Mouse (Mus musculus) frontal cortex, postnatal 14 days (tissue): ENCODE measurements around the gene Plekhg2.
"Not testable (repeated sequence)": the region's sequence is repeated elsewhere in the genome, so short reads cannot be mapped to it uniquely, and the experiment has no call there.

Source experiments
- DNase-seq, 2 experiments: peaks; one replicate each; pipeline ENCODE4 v3.0.0; 2022; ENCODE audit warnings: low spot score in 2 of 2

Gene Plekhg2

DNA sequence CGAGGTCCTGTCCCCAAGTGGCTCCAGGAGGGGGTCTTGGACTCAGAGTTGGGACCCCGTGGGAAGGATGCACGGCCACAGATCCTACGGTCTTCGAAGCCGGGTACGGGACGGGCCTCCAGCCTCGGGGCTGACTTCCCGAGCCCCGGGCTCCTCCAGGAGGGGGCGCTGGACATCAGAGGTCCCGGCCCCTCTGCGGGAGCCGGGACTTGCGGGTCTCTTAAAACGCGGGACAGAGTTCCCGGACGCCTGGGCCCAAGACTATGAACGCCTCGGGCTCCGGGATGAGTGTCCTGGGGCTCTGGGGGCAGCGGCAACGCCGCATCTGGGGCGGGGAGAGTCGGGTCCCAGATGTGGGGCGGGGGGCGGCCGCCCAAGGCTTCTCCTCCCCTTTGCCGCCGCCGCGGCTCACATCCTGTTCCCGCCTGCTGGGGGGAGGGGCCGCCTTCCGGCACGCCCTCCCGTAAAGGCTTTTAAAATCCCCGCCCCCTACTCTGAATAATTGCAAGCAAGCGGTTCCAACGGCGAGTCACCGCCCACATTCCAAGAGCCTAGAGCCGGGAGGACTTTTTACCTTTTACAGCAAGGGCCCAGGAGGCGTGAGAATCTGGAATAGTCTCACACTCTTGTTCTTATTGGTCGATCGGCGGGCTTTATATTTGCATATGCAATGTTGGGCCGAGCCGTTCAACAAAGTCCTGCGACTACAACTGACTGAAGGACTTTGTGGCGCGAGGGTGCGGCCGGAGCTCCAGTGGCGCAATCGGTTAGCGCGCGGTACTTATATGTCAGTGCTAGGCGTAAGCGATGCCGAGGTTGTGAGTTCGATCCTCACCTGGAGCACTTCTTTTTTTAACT is at the start of gene Plekhg2:
Gene Plekhg2, minus strand, starts transcription at position 349 of the 858 bp plus-strand sequence.
- DNase-seq = peak; percentile 94 to 96

DNA sequence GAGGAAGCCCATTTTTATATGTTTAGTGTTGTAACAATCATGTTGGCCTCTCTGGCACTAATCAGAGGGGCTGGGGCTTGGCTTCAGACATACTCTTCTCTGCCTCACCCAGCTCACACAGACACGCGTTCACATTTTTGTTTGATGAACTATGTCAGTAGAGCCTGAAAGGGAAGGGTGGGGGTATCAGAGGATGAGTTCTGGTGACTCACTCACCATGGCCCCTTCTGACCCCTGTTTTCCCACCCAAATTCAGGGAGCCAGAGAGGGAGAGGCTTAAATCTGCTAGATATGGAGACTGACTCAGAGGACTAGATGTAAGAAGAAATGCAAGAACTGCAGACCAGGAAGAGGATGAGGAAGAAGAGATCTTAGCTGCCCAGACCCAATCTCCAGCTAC is 47.0 kb upstream of the Plekhg2 start:
- DNase-seq = no peak

DNA sequence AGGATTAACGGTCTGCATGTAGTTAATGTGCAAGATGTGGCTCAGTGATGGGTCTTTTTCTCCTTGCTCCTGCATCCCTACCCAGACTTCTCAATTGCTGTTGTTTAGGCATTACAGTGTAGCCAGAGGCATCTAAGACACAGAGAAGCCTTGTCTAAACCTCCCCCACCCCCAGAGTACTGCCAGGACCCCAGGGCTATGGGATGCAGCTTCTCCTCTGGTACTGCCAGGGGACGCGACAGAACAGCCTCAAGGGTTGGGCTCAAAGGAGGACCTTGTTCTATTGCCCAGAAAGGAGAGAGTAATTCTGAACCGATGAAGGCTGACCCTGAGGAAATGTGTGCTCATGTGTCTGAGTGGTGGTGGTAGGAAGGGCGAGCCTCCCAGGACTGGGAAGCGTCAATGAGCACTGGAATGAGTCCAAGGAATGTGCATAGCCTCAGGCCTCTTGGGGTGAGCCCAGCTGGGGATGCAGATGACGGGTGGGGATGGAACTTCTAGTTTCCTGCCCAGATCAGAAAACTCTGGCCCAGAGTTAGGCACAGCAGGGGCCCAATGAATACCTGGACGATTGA is 45.8 kb upstream of the Plekhg2 start:
- no peak for DNase-seq

DNA sequence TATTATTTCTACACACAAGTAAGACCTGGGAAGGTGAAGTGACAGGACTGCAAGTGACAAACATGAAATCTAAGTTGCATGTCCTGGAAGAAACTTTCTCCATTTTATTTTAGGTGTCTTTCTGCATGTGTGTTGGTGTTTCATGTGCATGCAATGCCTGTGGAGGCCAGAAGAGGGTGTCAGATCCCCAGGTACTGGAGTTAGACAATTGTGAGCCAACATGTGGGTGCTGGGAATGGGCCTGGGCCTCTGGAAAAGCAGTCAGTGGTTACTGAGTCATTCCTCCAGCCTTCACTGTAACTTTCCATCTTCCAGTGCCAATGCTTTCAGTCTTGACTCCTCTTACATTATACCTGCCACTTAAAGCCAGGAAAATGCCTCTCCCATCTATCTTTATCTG is 45.0 kb upstream of the Plekhg2 start:
- no peak for DNase-seq

DNA sequence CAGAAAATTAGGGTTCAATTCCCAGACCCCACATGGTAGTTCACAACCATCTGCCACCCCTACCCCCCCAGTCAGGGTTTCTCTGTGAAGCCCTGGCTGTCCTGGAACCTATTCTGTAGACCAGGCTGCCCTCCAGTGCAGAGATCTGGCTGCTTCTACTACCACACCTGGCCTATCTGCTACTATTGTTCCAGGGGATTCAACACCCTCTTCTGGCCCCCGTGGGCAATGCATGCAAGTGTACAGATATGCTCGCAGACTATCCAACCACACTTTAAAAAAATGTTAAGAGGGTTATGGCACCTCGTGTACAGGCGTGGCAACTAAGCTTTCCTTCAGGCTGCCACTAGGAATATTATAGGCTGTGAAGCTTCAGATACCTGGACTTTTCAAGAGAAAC is 40.4 kb upstream of the Plekhg2 start:
- DNase-seq = no peak

DNA sequence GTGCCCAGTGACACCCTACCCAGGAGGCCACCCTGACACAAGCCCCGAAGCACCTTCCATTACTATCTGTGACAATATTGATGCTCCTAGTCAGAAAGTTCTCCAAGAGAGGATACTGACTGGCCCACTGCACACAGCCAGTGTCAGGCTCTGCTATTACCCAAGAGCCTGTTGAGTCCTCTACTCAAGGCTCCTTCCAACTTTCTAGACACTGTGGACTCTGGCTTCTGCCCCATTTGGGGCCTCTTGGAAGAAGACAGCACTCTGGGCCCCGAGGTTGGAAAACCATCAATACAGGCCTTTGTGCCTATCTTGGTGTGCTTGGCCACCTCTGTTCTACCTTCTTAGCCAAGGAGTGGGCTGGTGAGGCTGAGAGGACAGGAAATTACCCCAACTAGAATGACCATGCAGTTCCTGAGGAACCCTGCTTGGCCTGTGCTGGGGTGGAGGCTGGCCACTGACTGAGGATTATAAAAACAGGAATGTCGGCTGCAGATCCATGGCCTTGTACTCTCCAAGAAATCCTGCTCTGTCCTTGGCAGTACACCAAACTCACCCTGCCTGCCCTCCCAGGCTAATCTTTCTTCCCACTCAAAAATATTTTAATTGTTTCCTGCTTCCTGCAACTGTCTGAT is 38.6 kb upstream of the Plekhg2 start:
- no peak for DNase-seq

DNA sequence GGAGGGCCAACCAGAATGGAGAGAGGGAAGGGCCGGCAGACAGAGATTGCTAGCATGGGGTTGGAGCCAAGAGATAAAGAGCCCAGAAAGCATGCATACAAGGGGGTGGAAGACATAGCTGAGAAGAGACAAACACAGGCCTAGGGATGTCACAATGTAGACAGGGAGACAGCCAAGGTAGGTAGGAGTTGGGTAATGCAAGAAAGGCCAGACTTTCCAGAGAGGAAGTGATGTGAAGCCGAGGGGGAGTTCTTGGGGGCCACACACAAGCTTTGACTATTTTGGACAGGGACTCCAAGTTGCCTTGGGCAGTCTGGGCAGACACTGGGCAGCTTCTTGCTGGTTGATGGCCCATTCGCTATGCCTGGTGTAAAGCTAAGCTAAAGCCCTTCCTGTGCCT is 29.5 kb upstream of the Plekhg2 start:
- no peak for DNase-seq

DNA sequence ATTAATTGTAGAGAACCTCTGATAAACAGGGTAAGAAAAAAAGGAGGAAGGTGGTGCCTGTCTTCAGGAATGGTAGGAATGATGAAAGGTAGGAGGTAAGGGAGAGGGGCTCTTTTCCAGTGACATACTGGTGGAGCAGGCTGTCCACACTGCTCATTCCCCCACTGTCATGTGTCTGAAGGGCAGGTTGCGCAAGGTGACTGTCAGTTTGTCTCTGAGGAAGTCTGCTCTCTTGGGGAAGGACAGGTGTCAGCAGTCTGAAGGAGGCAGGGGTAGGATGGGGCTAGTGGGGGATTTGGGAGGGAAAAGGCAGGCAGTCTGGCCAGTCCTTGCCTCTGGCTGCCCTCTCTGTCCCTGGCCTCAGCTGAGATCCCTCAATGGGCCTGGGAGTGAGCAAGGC is 28.6 kb upstream of the Plekhg2 start:
- no peak for DNase-seq

DNA sequence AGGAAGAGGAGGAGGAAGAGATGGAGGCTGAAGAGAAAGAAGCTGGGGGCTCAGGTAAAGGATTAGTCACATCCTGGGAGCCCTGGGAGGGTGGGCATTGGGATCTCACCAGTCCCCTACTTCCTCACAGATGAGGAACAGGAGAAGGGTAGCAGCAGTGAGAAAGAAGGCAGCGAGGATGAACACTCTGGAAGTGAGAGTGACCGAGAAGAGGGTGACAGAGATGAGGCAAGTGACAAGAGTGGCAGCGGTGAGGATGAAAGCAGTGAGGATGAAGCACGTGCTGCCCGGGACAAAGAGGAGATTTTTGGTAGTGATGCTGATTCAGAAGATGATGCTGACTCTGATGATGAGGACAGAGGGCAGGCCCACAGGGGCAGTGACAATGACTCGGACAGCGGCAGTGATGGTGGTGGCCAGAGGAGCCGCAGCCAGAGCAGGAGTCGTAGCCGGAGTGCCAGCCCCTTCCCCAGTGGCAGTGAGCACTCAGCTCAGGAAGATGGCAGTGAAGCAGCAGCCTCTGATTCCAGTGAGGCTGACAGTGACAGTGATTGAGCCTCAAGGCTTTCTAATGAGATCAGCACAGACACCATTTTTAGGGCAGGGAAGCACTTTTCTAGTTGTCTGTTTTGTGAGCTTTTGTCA is 26.4 kb upstream of the Plekhg2 start:
- no peak for DNase-seq

DNA sequence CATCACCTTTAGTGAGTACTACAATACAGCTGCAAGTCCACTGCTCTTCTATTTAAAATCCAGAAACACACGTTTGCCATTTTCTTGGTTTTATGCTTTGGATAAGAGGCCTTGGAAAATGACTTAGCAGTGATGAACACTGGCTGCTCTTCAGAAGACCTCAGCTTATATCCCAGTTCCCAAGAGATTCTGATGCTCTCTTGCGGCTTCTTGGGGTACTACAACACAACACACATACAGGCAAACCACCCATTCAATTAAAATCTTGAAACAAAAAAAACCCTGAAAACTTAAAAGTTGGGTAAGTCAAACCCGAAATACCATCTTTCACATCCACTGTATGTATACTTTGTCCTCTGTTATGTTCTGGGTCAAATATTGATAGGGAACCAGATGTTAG is 25.6 kb upstream of the Plekhg2 start:
- DNase-seq = no peak

DNA sequence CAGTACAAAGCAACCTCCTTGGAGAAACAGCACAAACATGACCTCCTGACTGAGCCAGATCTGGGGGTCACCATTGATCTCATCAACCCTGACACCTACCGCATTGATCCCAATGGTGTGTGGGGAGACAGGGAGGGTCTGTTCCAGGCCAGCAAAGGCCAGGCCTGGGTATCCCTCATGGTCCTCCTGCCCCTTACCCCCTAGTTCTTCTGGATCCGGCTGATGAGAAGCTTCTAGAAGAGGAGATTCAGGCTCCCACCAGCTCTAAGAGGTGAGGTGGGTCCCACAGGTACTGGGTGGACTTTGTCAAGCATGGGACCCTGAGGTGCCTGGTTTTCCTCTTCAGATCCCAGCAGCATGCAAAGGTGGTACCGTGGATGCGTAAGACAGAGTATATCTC is 23.0 kb upstream of the Plekhg2 start:
- no peak for DNase-seq

DNA sequence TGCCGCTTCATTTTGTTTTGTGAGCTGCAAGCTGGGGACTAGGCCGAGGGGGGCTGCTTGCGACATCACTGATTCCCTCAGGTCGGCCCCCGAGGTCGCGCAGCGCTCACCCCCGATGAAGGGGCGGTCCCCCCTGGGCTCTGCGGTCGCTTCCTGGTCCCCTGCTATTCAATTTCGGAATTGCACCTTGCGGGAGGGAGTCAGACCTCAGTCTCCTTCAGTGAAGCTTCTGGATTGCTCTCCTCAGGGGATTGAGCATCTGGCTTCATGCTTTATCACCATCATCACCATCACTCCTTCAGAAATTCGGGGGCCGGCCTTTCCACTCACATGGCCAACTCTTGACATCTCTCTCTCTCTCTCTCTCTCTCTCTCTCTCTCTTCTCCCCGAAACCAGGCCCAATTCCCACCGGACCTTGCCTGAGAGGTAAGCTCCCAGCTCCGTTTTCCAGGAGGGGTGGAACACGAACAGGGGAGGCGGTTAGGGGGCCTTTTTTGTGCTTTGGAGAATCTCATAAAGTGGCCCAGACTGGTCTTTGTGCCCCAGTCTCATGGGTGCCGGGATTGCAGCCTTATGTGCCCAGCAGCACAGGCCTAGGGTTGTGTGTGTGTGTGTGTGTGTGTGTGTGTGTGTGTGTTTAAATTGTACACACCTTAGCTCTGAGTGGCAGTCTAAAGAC is 21.0 kb upstream of the Plekhg2 start:
- peak in 1 of 2 experiments; percentile 3 for DNase-seq

DNA sequence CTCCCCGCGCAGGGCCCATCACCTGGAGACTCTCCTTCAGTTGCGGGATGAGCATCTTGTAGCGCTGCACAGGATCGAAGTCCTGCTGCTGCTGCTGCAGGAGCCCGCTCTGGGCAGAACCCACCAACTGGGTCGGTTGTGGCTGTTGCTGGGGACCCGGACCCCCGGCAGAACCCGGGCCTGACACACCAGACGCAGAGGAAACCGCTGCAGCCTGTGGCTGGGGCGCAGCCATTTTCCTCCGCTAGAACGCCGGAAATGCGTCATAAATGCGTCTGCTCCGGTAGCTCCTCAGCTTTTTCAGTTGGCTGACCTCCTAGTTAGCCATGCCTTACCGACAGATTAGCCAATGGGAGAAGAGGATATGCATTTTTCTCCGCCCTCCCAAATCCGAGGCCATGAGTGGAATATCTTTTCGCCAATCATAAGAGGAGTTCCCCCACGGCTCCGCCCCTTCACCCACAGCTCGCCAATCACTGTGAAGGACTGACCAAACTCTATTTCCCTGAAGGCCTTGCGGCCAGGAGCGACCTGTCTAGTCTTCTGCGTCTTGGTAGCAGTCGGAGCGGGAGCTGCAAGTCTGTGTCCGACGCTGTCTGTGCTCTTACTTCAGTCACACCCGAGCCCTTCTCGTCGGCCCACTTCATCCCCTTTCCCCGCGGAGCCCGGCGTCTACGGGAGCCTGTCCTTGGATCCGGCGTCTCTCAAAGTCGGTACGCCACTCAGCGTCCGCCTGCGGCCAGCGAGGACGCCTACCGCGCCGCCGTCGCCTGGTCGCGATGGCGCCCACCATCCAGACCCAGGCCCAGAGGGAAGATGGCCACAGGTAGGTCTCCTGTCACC is 20.3 kb upstream of the Plekhg2 start, which contains the start of the genes Med29 and Paf1:
Gene Med29, minus strand, starts transcription at position 280 of the 843 bp plus-strand sequence.
Gene Paf1, plus strand, starts transcription at position 523 of the 843 bp plus-strand sequence.
- DNase-seq = peak; percentile 97 to 98

DNA sequence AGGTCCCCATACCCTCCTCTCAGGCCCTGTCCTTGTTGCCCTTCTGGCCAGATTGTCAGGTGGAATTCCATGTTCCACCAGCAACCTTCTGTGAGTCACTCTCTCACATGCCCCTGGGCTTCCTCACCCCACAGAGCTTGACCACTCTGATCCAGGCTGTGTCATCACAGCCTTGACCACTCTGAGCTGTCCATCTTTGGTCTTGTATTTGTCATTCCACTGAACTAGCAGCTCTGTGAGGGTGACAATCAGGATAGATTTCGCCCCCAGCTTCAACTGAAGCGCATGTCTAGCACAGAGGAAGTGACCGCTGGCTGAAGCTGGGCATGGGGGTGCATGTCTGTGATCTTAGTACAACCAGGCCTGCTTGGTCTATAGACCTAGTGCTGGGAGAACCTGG is 17.9 kb upstream of the Plekhg2 start:
- DNase-seq = no peak

DNA sequence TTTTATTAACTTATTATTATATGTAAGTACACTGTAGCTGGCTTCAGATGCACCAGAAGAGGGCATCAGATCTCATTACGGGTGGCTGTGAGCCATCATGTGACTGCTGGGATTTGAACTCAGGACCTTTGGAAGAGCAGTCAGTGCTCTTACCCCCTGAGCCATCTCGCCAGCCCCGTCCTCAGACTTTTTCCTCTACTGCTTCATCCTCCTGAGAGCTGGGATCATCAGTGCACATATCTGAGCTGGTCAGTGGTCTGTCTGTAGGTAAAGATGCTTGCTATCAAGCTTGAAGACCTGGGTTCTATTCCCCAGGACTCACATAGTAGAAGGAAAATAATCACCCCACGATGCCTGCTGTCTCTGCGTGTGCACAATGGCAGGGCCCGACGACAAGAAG is 15.0 kb upstream of the Plekhg2 start:
- not testable (repeated sequence) for DNase-seq

DNA sequence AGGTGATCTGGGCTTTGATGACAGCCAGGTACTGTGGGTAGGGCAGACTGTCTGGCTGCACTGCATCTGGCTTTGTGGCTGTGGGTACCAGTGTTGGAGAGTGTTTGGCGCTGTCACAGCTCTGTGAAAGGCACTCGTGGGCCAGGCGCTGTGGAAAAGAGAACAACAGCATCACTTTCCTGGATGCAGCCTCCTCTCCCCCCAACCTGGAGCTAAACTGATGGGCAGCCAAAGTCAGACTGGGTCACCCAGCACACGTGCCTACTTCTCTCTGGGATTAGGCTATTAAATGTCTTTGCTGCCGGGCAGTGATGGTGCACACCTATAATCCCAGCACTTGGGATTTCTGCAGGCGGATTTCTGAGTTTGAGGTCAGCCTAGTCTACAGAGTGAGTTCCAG is 14.5 kb upstream of the Plekhg2 start:
- DNase-seq = not testable (repeated sequence)

DNA sequence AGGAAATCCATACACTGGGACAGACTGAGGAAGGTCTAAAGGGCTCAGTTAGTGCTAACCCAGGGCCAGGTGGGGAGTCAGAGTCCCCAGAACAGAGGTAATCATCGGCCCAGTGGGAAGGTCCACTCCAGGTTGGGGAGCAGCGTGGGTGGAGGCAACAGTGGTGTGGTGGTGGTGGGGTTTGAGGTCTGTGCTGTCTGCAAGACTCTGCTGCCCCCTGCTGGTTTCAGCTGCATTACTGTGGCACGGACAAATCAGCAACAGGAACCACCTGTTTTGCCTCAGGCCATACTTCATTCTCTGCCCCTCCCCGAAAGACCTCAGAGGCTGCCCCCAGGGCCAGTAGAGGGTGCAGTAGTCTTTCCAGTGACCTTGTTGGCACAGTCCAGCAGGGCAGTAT is 14.1 kb upstream of the Plekhg2 start:
- peak; percentile 63 to 71 for DNase-seq

DNA sequence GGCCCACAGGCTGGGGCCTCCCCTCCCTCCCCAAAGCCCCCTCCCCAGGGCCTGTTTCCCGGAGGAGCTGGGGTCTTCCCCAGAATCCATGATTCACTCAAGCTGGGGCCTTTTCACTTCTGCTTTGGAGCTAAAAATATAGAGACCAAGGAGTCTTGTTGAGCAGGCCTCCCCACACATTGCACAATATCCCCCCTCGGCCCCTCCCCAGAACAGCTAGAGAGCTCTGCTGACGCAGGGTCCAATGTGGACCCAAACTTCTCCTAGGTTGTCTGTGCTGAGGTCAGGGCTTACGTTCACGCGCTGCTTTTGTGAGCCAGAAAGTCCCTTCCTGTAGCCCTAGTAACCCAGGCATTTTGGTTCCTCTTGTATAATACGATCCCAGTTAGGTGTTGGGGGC is 13.6 kb upstream of the Plekhg2 start:
- DNase-seq = no peak

DNA sequence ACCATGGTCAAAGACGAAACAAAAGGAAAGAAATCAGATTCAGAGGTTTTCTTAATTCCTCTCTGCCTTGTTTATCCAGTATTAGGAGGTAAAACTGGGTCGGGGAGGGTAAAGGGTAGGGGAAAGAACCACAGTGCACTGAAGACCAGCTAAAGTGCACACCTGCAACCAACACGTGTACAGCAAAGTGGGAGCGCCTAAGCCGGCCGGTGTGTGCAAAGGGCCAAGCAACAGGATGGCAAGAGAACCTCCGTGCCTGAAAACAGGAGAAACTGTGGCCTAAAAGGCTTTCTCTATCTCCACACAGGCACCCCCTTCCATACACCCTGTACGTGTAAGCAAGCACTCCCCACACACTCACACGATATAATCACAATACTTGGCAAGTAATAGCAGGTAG is 12.8 kb upstream of the Plekhg2 start:
- DNase-seq = no peak

DNA sequence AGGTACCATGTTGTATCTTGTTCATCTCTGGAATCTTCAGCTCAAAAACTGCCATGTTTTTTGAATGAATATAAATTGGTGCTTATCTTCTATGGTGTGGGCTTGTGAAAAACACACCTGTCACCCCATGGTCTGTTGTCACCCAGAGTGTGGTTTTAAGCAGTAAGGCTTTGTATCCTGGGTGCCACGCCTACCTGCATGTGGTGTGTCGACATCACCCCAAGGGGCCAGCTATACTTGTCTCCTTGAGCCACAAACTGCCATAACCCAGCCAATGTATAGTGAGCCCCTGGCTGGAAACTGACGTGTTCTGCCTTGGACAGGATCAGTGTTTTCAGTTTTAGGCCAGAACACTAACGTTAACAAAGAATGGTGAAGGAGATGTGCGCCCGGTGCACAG is 11.8 kb upstream of the Plekhg2 start:
- DNase-seq = no peak

DNA sequence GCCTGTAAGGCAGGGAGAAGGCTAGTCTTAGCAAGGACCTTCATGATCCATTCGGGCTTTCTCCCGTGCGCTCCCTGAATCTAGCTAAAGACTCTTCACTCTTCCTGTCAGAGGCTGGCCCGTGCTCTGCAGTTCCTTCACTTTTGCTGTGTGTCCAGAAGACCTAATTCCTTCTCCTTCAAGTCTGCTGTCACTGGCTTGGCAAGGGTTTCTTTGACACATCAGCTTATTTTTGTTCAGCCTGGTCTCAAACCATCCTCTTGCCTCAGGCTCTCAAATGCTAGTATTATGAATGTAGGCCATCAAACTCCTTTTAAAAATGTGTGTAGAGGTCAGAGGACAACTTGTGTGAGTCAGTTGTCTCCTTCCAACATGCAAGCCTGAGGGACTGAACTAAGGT is 11.2 kb upstream of the Plekhg2 start:
- no peak for DNase-seq
